Mouse (Mus musculus) forebrain, embryonic 12.5 days (tissue): ENCODE data around the gene Dcaf12. TPM values are rescaled to one million over a fixed set of nuclear protein-coding genes. Genes with fewer than 3 reads are reported as not detected.
A peak's percentile ranks its signal among the peaks of the same experiment; 100 is the strongest.

Experiments
- ATAC-seq: fragments of 200-750 bp; cut with Nextera tagmentation; 2 replicates; pipeline ENCODE4 v1.8.0; 2017; ENCODE audit warnings: moderate TSS enrichment; ENCODE audit not compliant: low FRiP score
- H3K27ac ChIP-seq: fragments of 300-500 bp; sonication (generic); 2 replicates; pipeline ENCODE4 v1.5.1; 2016; ENCODE audit warnings: mild to moderate bottlenecking
- H3K27me3 ChIP-seq: fragments of 300-500 bp; sonication (generic); 2 replicates; pipeline ENCODE4 v1.6.1; 2016; ENCODE audit warnings: mild to moderate bottlenecking
- H3K36me3 ChIP-seq: fragments of 300-500 bp; sonication (generic); replicated peaks from 2 replicates; pipeline ENCODE4 v1.6.1; 2016; ENCODE audit warnings: mild to moderate bottlenecking
- H3K4me1 ChIP-seq: fragments of 300-500 bp; sonication (generic); 2 replicates; pipeline ENCODE4 v1.6.1; 2016
- H3K4me2 ChIP-seq: fragments of 300-500 bp; sonication (generic); 2 replicates; pipeline ENCODE4 v1.6.1; 2016; ENCODE audit warnings: mild to moderate bottlenecking, moderate library complexity
- H3K4me3 ChIP-seq: fragments of 300-500 bp; sonication (generic); replicated peaks from 2 replicates; pipeline ENCODE4 v1.5.1; 2016; ENCODE audit warnings: mild to moderate bottlenecking
- H3K9ac ChIP-seq: fragments of 300-500 bp; sonication (generic); 2 replicates; pipeline ENCODE4 v1.6.1; 2016; ENCODE audit warnings: mild to moderate bottlenecking
- H3K9me3 ChIP-seq: fragments of 300-500 bp; sonication (generic); 2 replicates; pipeline ENCODE4 v1.6.1; 2016
- WGBS: fragments of 180-500 bp; shearing (Covaris S2); methylation state at CpG from one replicate; pipeline ENCODE4 v1.1.7; 2016; 5-methylcytosine and 5-hydroxymethylcytosine counted together
- polyA plus RNA-seq: library from polyadenylated mRNA; unstranded; fragments of >200 nt; fragmentation: Nextera tagmentation; extraction: Ambion mirVana; gene quantifications from 2 replicates; pipeline ENCODE4 v1.2.1, GENCODE M21; 2016

The Dcaf12 gene
- polyA plus RNA-seq, 1 experiment from 2014 or later, result 70.9 TPM

DNA sequence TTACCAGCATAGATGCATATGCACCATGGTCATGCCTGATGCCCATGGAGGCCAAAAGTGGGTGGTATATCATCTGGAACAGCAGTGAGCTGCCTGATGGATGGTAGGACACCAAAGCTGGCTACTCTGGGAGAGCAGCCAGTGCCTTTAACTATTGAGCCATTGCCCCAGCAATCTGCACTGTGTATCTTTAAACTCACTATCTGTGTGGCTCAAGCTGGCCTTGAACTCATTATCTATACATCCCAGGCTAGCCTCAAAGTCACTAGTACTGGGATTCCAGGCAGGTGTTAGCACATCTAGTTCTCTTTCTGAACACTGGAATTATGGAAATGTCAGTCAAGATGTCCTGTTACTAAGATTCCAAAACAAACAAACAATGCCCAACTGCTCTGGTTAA, 21.9 kb upstream of the Dcaf12 start:
- Histone ChIP-seq H3K27ac (no peak overlapping the region), H3K4me3 (no peak overlapping the region), H3K27me3 (0 out of 2 replicates have a peak, but pooled peaks cover 2% of the 10 kb centered on the region), H3K9me3 (no peaks in the 10 kb centered on the region), H3K9ac (no peak overlapping the region), H3K4me2 (no peak overlapping the region), H3K36me3 (no peaks in the 10 kb centered on the region), H3K4me1 (no peaks in the 10 kb centered on the region)
- no peak for ATAC-seq

- Histone ChIP-seq H3K36me3 (no peaks in the 10 kb centered on the region), H3K9me3 (no peaks in the 10 kb centered on the region), H3K27ac (no peak overlapping the region), H3K27me3 (no peaks in the 10 kb centered on the region), H3K4me1 (no peaks in the 10 kb centered on the region), H3K9ac (no peak overlapping the region), H3K4me3 (no peak overlapping the region), H3K4me2 (no peak overlapping the region)
- 86% methylated on average over 9 of the region's 9 CpGs for WGBS
- no peak for ATAC-seq
Observed at GRCm38 (mm10) chr4:41331698-41332421, 17.2 kb upstream of the Dcaf12 start.

DNA sequence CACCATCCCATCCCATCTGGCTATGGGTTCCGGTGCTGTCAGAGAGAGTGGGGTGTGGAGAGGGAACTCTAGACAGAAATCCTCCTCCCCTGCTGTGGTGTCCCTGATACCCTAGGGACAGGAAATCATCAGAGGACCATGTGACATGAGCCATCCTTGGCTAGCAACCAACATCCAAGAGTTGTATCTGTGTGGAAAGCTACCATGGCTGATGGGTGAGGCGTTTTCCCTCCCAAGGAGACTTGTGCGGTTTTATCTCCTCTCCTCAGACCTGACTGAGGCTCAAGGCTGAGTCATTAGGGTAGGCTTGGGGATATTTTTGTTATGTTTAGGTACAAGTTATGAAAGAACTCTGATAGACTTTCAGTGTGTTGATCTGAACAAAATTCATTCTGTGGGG, 16.4 kb upstream of the Dcaf12 start:
- no peaks in the 10 kb centered on the region for H3K9me3 ChIP-seq
- H3K4me1 ChIP-seq, result no peaks in the 10 kb centered on the region
- no peak overlapping the region for H3K27ac ChIP-seq
- no peak overlapping the region for H3K9ac ChIP-seq
- no peak overlapping the region for H3K4me3 ChIP-seq
- H3K36me3 ChIP-seq, result no peaks in the 10 kb centered on the region
- H3K4me2 ChIP-seq, result no peak overlapping the region
- WGBS, result 89% methylated on average over 3 of the region's 3 CpGs
- H3K27me3 ChIP-seq, result no peaks in the 10 kb centered on the region
- no peak for ATAC-seq

GRCm38 (mm10) chr4:41329481-41329880, 14.8 kb upstream of the Dcaf12 start:
- Histone ChIP-seq H3K27me3 (no peaks in the 10 kb centered on the region), H3K36me3 (no peaks in the 10 kb centered on the region), H3K4me2 (no peak overlapping the region), H3K4me1 (no peaks in the 10 kb centered on the region), H3K27ac (no peak overlapping the region), H3K9me3 (no peaks in the 10 kb centered on the region), H3K4me3 (no peak overlapping the region), H3K9ac (no peak overlapping the region)
- WGBS, result 50% methylated on average over 4 of the region's 4 CpGs
- ATAC-seq, result no peak

- Histone ChIP-seq H3K9ac (no peak overlapping the region), H3K27me3 (no peaks in the 10 kb centered on the region), H3K4me1 (no peaks in the 10 kb centered on the region), H3K36me3 (no peaks in the 10 kb centered on the region), H3K9me3 (no peaks in the 10 kb centered on the region), H3K27ac (no peak overlapping the region), H3K4me2 (no peak overlapping the region), H3K4me3 (no peak overlapping the region)
- 99% methylated on average over 6 of the region's 6 CpGs for WGBS
- ATAC-seq, result no peak
Observed at GRCm38 (mm10) chr4:41326876-41327275, 12.2 kb upstream of the Dcaf12 start.

GRCm38 (mm10) chr4:41320971-41321370, 6.3 kb upstream of the Dcaf12 start:
- no peaks in the 10 kb centered on the region for H3K4me1 ChIP-seq
- no peaks in the 10 kb centered on the region for H3K27me3 ChIP-seq
- H3K9ac ChIP-seq, result no peak overlapping the region
- H3K9me3 ChIP-seq, result no peaks in the 10 kb centered on the region
- H3K36me3 ChIP-seq, result no peaks in the 10 kb centered on the region
- WGBS, result 77% methylated on average over 4 of the region's 4 CpGs
- no peak overlapping the region for H3K27ac ChIP-seq
- no peak overlapping the region for H3K4me3 ChIP-seq
- H3K4me2 ChIP-seq, result no peak overlapping the region
- no peak for ATAC-seq

DNA sequence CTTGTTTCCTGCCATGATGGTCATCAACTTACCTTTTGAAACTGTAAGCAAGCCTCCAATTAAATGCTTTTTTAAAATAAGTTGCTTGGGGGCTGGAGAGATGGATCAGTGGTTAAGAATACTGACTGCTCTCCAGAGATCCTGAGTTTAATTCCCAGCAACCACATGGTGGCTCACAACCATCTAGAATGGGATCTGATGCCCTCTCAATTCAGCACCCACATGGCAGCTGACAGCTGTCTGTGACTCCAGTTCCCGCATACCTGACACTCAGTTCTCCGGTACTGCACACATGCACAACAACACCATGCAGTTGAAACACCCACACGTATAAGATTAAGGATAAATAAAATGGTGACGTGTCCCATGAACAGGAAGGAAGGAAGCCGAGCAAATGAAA, 3.6 kb upstream of the Dcaf12 start:
- H3K9me3 ChIP-seq, result no peaks in the 10 kb centered on the region
- no peaks in the 10 kb centered on the region for H3K27me3 ChIP-seq
- no peak overlapping the region for H3K27ac ChIP-seq
- ATAC-seq, result no peak
- no peak overlapping the region for H3K4me2 ChIP-seq
- H3K4me1 ChIP-seq, result peaks cover 14% of the 10 kb centered on the region
- WGBS, result 92% methylated on average over 5 of the region's 5 CpGs
- no peak overlapping the region for H3K4me3 ChIP-seq
- no peak overlapping the region for H3K9ac ChIP-seq
- no peaks in the 10 kb centered on the region for H3K36me3 ChIP-seq

DNA sequence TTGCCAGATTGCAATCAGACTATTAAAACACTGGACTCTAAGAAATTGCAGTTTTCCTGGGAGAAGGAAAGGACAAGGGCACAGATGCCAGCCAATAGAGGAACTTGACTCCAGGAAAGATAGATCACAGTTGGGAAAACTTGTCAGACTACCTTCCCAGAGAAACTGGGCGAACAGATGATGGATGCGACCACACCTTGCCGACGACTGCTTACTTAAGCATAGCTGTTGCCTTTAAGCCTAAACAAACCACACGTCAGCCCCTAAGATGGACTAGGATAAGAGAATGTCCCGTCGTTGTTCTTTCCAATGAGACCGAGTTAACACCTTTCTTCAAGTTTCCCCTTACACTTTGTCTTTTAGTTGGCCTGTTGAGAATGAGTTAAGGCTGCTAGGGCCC, 484 bp upstream of the Dcaf12 start:
- peak overlapping the region; percentile 91 for H3K27ac ChIP-seq
- H3K4me3 ChIP-seq, result peak overlapping the region; percentile 99
- peak overlapping the region; percentile 97 for H3K9ac ChIP-seq
- ATAC-seq, result no peak
- no peaks in the 10 kb centered on the region for H3K27me3 ChIP-seq
- peak overlapping the region; percentile 69 for H3K4me2 ChIP-seq
- 65% methylated on average over 8 of the region's 8 CpGs for WGBS
- peaks cover 21% of the 10 kb centered on the region for H3K4me1 ChIP-seq
- no peaks in the 10 kb centered on the region for H3K9me3 ChIP-seq
- peaks cover 12% of the 10 kb centered on the region for H3K36me3 ChIP-seq

DNA sequence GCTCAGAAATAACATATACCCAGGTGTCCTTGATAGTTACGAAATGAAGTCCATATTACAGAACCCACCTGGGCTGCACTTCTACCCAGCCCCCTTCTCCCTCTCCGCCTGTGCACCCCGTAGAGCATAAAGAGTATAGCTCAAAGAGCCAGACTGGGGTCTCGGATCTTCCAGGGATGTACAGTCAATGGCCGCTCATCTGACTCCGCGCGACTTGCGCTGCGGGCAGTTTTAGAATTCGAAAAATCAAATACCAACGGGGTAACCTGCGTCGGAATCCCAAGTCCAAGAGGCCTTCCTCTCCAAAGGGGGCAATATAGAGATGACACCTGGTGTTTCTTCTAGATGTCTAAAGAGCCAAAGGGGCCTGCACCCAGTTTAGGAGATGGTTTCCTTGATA, 967 bp downstream of the Dcaf12 start:
- H3K4me2 ChIP-seq, result peak overlapping the region; percentile 69
- peaks cover 21% of the 10 kb centered on the region for H3K4me1 ChIP-seq
- H3K4me3 ChIP-seq, result peak overlapping the region; percentile 99
- H3K27me3 ChIP-seq, result no peaks in the 10 kb centered on the region
- H3K27ac ChIP-seq, result no peak overlapping the region
- WGBS, result 21% methylated on average over 14 of the region's 14 CpGs
- peak overlapping the region; percentile 97 for H3K9ac ChIP-seq
- no peaks in the 10 kb centered on the region for H3K9me3 ChIP-seq
- H3K36me3 ChIP-seq, result peaks cover 26% of the 10 kb centered on the region
- 0 out of 2 replicates have a peak, but pooled peaks have one; percentile 5 for ATAC-seq

- H3K4me1 ChIP-seq, result peaks cover 21% of the 10 kb centered on the region
- H3K4me3 ChIP-seq, result no peak overlapping the region
- 91% methylated on average over 9 of the region's 9 CpGs for WGBS
- peaks cover 40% of the 10 kb centered on the region for H3K36me3 ChIP-seq
- no peaks in the 10 kb centered on the region for H3K9me3 ChIP-seq
- H3K27me3 ChIP-seq, result no peaks in the 10 kb centered on the region
- no peak overlapping the region for H3K4me2 ChIP-seq
- no peak for ATAC-seq
- no peak overlapping the region for H3K27ac ChIP-seq
- H3K9ac ChIP-seq, result no peak overlapping the region
Observed at GRCm38 (mm10) chr4:41310567-41311563, 3.8 kb downstream of the Dcaf12 start.

DNA sequence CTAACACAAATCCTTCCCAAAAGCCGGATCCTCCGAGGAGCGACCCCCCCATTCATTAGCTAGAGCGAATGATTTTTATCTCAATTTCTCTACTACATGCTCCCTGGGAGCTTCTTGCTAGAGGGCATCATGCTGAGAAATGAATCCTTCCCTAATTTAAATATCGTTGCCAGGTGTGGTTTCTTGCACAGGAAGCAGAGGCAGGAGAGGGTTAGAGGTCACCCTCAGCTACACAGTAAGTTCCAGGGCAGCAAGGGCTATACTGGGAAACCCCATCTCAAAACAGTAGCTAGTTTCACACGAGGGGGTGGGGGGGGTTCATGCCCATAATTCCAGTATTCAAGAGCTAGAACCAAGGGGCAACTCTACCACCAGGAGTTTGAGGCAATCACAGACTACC, 7.3 kb downstream of the Dcaf12 start:
- Histone ChIP-seq H3K9ac (no peak overlapping the region), H3K4me1 (peaks cover 2% of the 10 kb centered on the region; the same call in 1 of the 2 replicates), H3K27ac (no peak overlapping the region), H3K4me3 (no peak overlapping the region), H3K36me3 (peaks cover 51% of the 10 kb centered on the region), H3K9me3 (no peaks in the 10 kb centered on the region), H3K4me2 (no peak overlapping the region), H3K27me3 (no peaks in the 10 kb centered on the region)
- ATAC-seq, result no peak
- WGBS, result 84% methylated on average over 6 of the region's 6 CpGs

DNA sequence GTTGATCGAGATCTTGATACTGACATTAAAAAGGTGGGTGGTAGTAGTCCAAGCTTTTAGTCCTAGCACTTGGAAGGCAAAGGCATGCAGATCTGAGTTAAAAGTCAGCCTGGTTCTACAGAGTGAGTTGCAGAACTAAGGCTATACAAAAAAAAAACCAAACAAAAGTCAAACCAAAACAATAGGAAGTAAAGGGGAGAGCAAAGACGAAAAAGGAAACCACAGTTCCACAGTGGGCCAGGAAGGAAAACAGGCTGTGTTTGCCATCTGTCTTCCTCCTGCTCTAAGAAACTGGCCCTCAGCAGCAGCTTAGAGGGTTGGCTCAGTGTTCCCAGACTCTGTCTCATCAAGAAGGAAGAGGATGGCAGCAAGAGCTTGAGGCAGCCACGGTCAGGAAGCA, 10.4 kb downstream of the Dcaf12 start:
- H3K27me3 ChIP-seq, result no peaks in the 10 kb centered on the region
- H3K4me2 ChIP-seq, result no peak overlapping the region
- H3K36me3 ChIP-seq, result peaks cover 61% of the 10 kb centered on the region
- H3K9me3 ChIP-seq, result no peaks in the 10 kb centered on the region
- no peaks in the 10 kb centered on the region for H3K4me1 ChIP-seq
- no peak overlapping the region for H3K4me3 ChIP-seq
- ATAC-seq, result no peak
- WGBS, result 77% methylated on average over 3 of the region's 3 CpGs
- no peak overlapping the region for H3K27ac ChIP-seq
- no peak overlapping the region for H3K9ac ChIP-seq
